Mouse (Mus musculus) embryonic fibroblast, embryonic 13.5 days (primary cell): ENCODE data around the gene Olfr9.

Experiments used
- CTCF ChIP-seq: IDR thresholded peaks from 2 replicates; pipeline ENCODE4 v1.5.1; 2011; ENCODE audit warnings: mild to moderate bottlenecking, control low read depth, low read length, moderate library complexity, borderline replicate concordance; ENCODE audit not compliant: insufficient read depth
- POLR2A ChIP-seq: IDR thresholded peaks from 2 replicates; pipeline ENCODE4 v1.6.1; 2011; ENCODE audit warnings: low read depth, mild to moderate bottlenecking, control low read depth, low read length, moderate library complexity

- TF ChIP-seq CTCF (no peak), POLR2A (no peak)
These were observed 34.1 kb downstream of the Olfr9 start for GRCm38 (mm10) chr10:129023319-129023718.
